Mouse (Mus musculus) natural killer cell, adult 2 months (primary cell): Measurements from ENCODE around the gene Mcm2.

Source experiments
- DNase-seq, 2 experiments: peaks; one replicate each; pipeline ENCODE4 v3.0.0; 2022; ENCODE audit warnings: low spot score in 2 of 2

The Mcm2 gene

GRCm38 (mm10) chr6:88898534-88899048 is at the start of gene Mcm2:
TSS of gene Mcm2 (minus strand) at chr6:88898780.
- DNase-seq = peak; percentile 94 to 96

GRCm38 (mm10) chr6:88947771-88948170 is 49.2 kb upstream of the Mcm2 start:
- DNase-seq = no peak

GRCm38 (mm10) chr6:88946442-88946841 is 47.9 kb upstream of the Mcm2 start:
- DNase-seq = no peak

- no peak for DNase-seq
Measured at GRCm38 (mm10) chr6:88943666-88944065, 45.1 kb upstream of the Mcm2 start.

- no peak for DNase-seq
Measured at GRCm38 (mm10) chr6:88942595-88942994, 44.0 kb upstream of the Mcm2 start.

GRCm38 (mm10) chr6:88941628-88942027 is 43.0 kb upstream of the Mcm2 start:
- no peak for DNase-seq

GRCm38 (mm10) chr6:88940090-88940916 is 41.7 kb upstream of the Mcm2 start:
- peak; percentile 41 to 56 for DNase-seq

- peak; percentile 61 to 75 for DNase-seq
Measured at GRCm38 (mm10) chr6:88939281-88940089, 40.9 kb upstream of the Mcm2 start.

- no peak for DNase-seq
Measured at GRCm38 (mm10) chr6:88938664-88939055, 40.1 kb upstream of the Mcm2 start.

- DNase-seq = no peak
Measured at GRCm38 (mm10) chr6:88937971-88938663, 39.5 kb upstream of the Mcm2 start.

- no peak for DNase-seq
Measured at GRCm38 (mm10) chr6:88937214-88937549, 38.6 kb upstream of the Mcm2 start.

GRCm38 (mm10) chr6:88936342-88937213 is 38.0 kb upstream of the Mcm2 start:
- DNase-seq = no peak

GRCm38 (mm10) chr6:88935735-88936276 is 37.2 kb upstream of the Mcm2 start:
- DNase-seq = peak; percentile 25 to 46

- no peak for DNase-seq
Measured at GRCm38 (mm10) chr6:88934816-88935215, 36.2 kb upstream of the Mcm2 start.

GRCm38 (mm10) chr6:88934132-88934531 is 35.6 kb upstream of the Mcm2 start:
- DNase-seq = no peak

GRCm38 (mm10) chr6:88931449-88931848 is 32.9 kb upstream of the Mcm2 start:
- DNase-seq = no peak

- DNase-seq = no peak
Measured at GRCm38 (mm10) chr6:88930049-88930448, 31.5 kb upstream of the Mcm2 start.

- no peak for DNase-seq
Measured at GRCm38 (mm10) chr6:88929451-88929850, 30.9 kb upstream of the Mcm2 start.

GRCm38 (mm10) chr6:88928576-88928975 is 30.0 kb upstream of the Mcm2 start:
- DNase-seq = no peak

GRCm38 (mm10) chr6:88928026-88928425 is 29.4 kb upstream of the Mcm2 start:
- DNase-seq = no peak

- DNase-seq = peak; percentile 30 to 62
Measured at GRCm38 (mm10) chr6:88927595-88927994, 29.0 kb upstream of the Mcm2 start.
